11 mouse cellular contexts compared by ENCODE assay signal in the genomic region with DNA sequence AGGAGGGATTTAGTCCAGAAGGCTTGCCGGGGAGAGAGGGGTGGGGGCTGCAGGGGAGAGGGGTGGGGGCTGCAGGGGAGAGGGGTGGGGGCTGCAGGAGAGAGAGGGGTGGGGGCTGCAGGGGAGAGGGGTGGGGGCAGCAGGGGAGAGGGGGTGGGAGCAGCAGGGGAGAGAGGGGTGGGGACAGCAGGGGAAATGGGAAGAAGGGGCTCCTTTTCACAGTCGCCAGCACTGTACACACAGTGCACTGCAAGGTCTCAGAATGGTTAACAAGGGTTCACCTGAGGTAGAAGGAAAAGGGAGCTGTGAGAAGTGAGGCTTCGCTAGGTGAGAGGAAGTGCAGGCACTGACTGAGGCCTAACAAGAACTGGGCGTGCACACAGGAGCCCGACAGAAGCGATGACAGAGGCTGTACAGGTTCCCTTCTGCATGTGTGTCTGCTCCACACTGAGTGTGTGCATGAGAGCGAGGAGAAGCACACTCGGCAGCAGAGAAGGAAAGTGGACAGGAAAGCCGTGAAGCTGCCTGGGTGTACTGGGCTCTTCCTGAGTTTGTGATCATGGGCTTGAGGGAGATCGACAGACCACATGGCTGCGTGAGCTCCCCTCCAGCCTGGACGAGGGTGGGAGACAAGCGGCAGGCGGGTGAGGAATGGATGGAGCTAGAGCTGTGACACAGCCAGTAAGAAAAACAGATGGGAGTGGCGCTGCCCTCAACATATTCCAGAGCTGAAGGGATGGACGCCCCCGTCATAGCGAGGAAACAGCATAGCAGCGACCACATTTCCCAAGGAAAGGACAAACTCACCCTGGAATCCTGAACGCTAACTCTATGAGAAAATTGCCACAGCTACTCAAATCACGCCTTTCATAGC. TPM values are rescaled to one million over a fixed set of nuclear protein-coding genes. Genes with fewer than 3 reads are reported as not detected.
DNase-seq lines count a peak whose midpoint lies in the region; ATAC-seq and TF ChIP-seq lines count a peak whose summit lies in the region.
"Had no signal": no experiment of that assay in that cellular context is flagged by ENCODE, and none has a peak within 500 bp of the region (broad histone marks: within the 10 kb centered on the region; RNA-seq: fewer than 3 reads in every experiment).

No protein-coding gene starts in this region.

- H3K4me2 ChIP-seq in kidney, embryonic 14.5 days (replicated peaks; ENCODE audit: low read depth, low read length) = no peak overlapping the region
- no peak overlapping the region for H3K4me2 ChIP-seq in embryonic facial prominence, embryonic 14.5 days (ENCODE audit: low read depth, low read length)
- no peak overlapping the region for H3K4me2 ChIP-seq in limb, embryonic 12.5 days

- no peak for TF ChIP-seq RAD21 in MEL (IDR thresholded peaks at IDR 0.05; ENCODE audit: low read depth, low read length)

- peaks cover 21% of the 10 kb centered on the region for H3K36me3 ChIP-seq in kidney, embryonic 14.5 days (ENCODE audit: control insufficient read depth, insufficient read depth, low read length)
- H3K36me3 ChIP-seq in MEL (ENCODE audit: control insufficient read depth in 1 of 2, insufficient read depth in 2 of 2, low read length in 2 of 2) = peaks cover 4 to 10% of the 10 kb centered on the region in 2 experiments
- peaks cover 39% of the 10 kb centered on the region for H3K36me3 ChIP-seq in embryonic facial prominence, embryonic 14.5 days (ENCODE audit: control insufficient read depth, insufficient read depth, low read length)
- H3K36me3 ChIP-seq in limb, embryonic 12.5 days = peaks cover 45% of the 10 kb centered on the region

- peak overlapping the region; percentile 39; the same call in 1 of the 2 replicates for H3K27ac ChIP-seq in kidney, embryonic 14.5 days (ENCODE audit: low read depth, low read length)
- no peak overlapping the region for H3K27ac ChIP-seq in MEL (ENCODE audit: control insufficient read depth, low read depth, low read length)
- peak overlapping the region; percentile 44 for H3K27ac ChIP-seq in embryonic facial prominence, embryonic 14.5 days (replicated peaks; ENCODE audit: low read depth, low read length)
- H3K27ac ChIP-seq in limb, embryonic 12.5 days = peak overlapping the region; percentile 76

- H3K4me1 ChIP-seq in kidney, embryonic 14.5 days (ENCODE audit: control insufficient read depth, insufficient read depth, low read length) = peaks cover 8% of the 10 kb centered on the region; the same call in 1 of the 2 replicates
- peaks cover 3 to 16% of the 10 kb centered on the region in 2 experiments for H3K4me1 ChIP-seq in MEL (ENCODE audit: control insufficient read depth in 1 of 2, insufficient read depth in 2 of 2, low read length in 2 of 2)
- peaks cover 12% of the 10 kb centered on the region; the same call in 1 of the 2 replicates for H3K4me1 ChIP-seq in embryonic facial prominence, embryonic 14.5 days (ENCODE audit: control insufficient read depth, insufficient read depth, low read length)
- peaks cover 25% of the 10 kb centered on the region for H3K4me1 ChIP-seq in limb, embryonic 12.5 days (replicated peaks)

- TF ChIP-seq EP300 in MEL (IDR thresholded peaks at IDR 0.05; ENCODE audit: low read depth in 1 of 2, low read length in 2 of 2) = no peak

- no peaks in the 10 kb centered on the region for H3K9me3 ChIP-seq in kidney, embryonic 14.5 days (ENCODE audit: control insufficient read depth, low read length)
- H3K9me3 ChIP-seq in MEL (replicated peaks; ENCODE audit: insufficient read depth, low read length) = no peaks in the 10 kb centered on the region
- no peaks in the 10 kb centered on the region for H3K9me3 ChIP-seq in embryonic facial prominence, embryonic 14.5 days (ENCODE audit: control insufficient read depth, low read length)
- H3K9me3 ChIP-seq in limb, embryonic 12.5 days = no peaks in the 10 kb centered on the region

- H3K79me2 ChIP-seq in MEL (ENCODE audit: control insufficient read depth, insufficient read depth, low read length, poor library complexity) = peaks cover 2% of the 10 kb centered on the region; the same call in 1 of the 2 replicates

- TF ChIP-seq POLR2A in MEL (IDR thresholded peaks at IDR 0.05; ENCODE audit: control insufficient read depth in 1 of 2, insufficient read depth in 1 of 2, low read depth in 1 of 2, low read length in 2 of 2, poor library complexity in 1 of 2) = no peak

- WGBS in kidney, embryonic 14.5 days = 56% methylated on average over 21 of the region's 21 CpGs
- WGBS in embryonic facial prominence, embryonic 14.5 days = 55% methylated on average over 21 of the region's 21 CpGs
- WGBS in limb, embryonic 12.5 days = 55% methylated on average over 21 of the region's 21 CpGs

- no peak for TF ChIP-seq CTCF in MEL (IDR thresholded peaks at IDR 0.05 in 2 of 3, conservative IDR thresholded peaks at IDR 0.05 in 1 of 3; ENCODE audit: control insufficient read depth in 1 of 3, insufficient read depth in 1 of 3, low read depth in 2 of 3, low read length in 3 of 3, poor library complexity in 1 of 3, severe bottlenecking in 1 of 3)

- H3K27me3 ChIP-seq in kidney, embryonic 14.5 days (ENCODE audit: control insufficient read depth, insufficient read depth, low read length) = no peaks in the 10 kb centered on the region
- H3K27me3 ChIP-seq in MEL (ENCODE audit: control insufficient read depth in 1 of 2, insufficient read depth in 2 of 2, low read length in 2 of 2) = no peaks in the 10 kb centered on the region
- H3K27me3 ChIP-seq in embryonic facial prominence, embryonic 14.5 days (replicated peaks; ENCODE audit: control insufficient read depth, insufficient read depth, low read length) = no peaks in the 10 kb centered on the region
- H3K27me3 ChIP-seq in limb, embryonic 12.5 days = no peaks in the 10 kb centered on the region
- H3K27me3 ChIP-seq: Patski had no signal

- H3K9ac ChIP-seq in kidney, embryonic 14.5 days (ENCODE audit: low read depth, low read length) = no peak overlapping the region
- no peak overlapping the region for H3K9ac ChIP-seq in MEL (ENCODE audit: control insufficient read depth, low read depth, low read length, poor library complexity, severe bottlenecking)
- H3K9ac ChIP-seq in embryonic facial prominence, embryonic 14.5 days (ENCODE audit: low read depth, low read length) = no peak overlapping the region
- H3K9ac ChIP-seq in limb, embryonic 12.5 days (replicated peaks) = no peak overlapping the region

- no peak overlapping the region for H3K4me3 ChIP-seq in kidney, embryonic 14.5 days (ENCODE audit: low read length)
- H3K4me3 ChIP-seq in MEL (ENCODE audit: control insufficient read depth in 1 of 2, insufficient read depth in 1 of 2, low read depth in 2 of 2, low read length in 2 of 2) = no peak overlapping the region
- H3K4me3 ChIP-seq in embryonic facial prominence, embryonic 14.5 days (ENCODE audit: low read depth, low read length) = no peak overlapping the region
- H3K4me3 ChIP-seq in limb, embryonic 12.5 days (replicated peaks) = no peak overlapping the region
- H3K4me3 ChIP-seq: erythroblast, embryonic 14.5 days had no signal

- ATAC-seq in kidney, embryonic 14.5 days (ENCODE audit: low FRiP score, low TSS enrichment) = peak; percentile 65; the same call in 1 of the 2 replicates
- ATAC-seq in embryonic facial prominence, embryonic 14.5 days (ENCODE audit: low read depth) = no peak
- no peak for ATAC-seq in limb, embryonic 12.5 days (ENCODE audit: insufficient number of reproducible peaks, insufficient read depth, low FRiP score, low TSS enrichment, low read depth)
- ATAC-seq: lung, postnatal 0 days; Patski had no signal

- DNase-seq in kidney, postnatal 14 days = no peak
- DNase-seq in MEL (ENCODE audit: low read depth, low spot score) = peak; percentile 16
- no peak for DNase-seq in embryonic facial prominence, embryonic 14.5 days (ENCODE audit: low spot score)
- DNase-seq in spleen, postnatal 14 days (ENCODE audit: low spot score in 2 of 2) = no peak
- DNase-seq in natural killer cell, adult 2 months (ENCODE audit: low spot score in 2 of 2) = no peak
- DNase-seq in c-Kit-positive CD71-positive TER-119-positive erythroid progenitor cells, embryonic 14.5 days (ENCODE audit: low spot score) = no peak

TF ChIP-seq in MEL, 35 proteins besides CTCF, POLR2A, EP300 and RAD21 (continues in another document):
- TF ChIP-seq USF2 (IDR thresholded peaks at IDR 0.05; ENCODE audit: borderline replicate concordance in 1 of 2, insufficient read depth in 1 of 2, low read depth in 1 of 2, low read length in 2 of 2) (no peak), JUND (IDR thresholded peaks at IDR 0.05; ENCODE audit: low read depth, low read length) (no peak), MAZ (IDR thresholded peaks at IDR 0.05; ENCODE audit: low read depth, low read length) (no peak), ZNF384 (IDR thresholded peaks at IDR 0.05; ENCODE audit: low read depth, low read length) (no peak), GABPA (IDR thresholded peaks at IDR 0.05; ENCODE audit: low read depth, low read length) (no peak), SIN3A (IDR thresholded peaks at IDR 0.05; ENCODE audit: low read length) (no peak), TBP (IDR thresholded peaks at IDR 0.05; ENCODE audit: low read depth, low read length) (no peak), RCOR1 (IDR thresholded peaks at IDR 0.05; ENCODE audit: low read depth, low read length) (no peak), POLR2AphosphoS5 (IDR thresholded peaks at IDR 0.05; ENCODE audit: borderline replicate concordance, low read depth, low read length) (no peak), NELFE (IDR thresholded peaks at IDR 0.05; ENCODE audit: low read depth, low read length) (no peak), ETS1 (IDR thresholded peaks at IDR 0.05; ENCODE audit: low read depth, low read length) (no peak), USF1 (IDR thresholded peaks at IDR 0.05; ENCODE audit: low read depth, low read length) (no peak), CHD1 (IDR thresholded peaks at IDR 0.05; ENCODE audit: low read depth, low read length) (no peak)

RNA-seq across cellular contexts. Expression of a gene that starts 29.9 kb away (rescaled TPM):
- polyA plus RNA-seq in kidney, embryonic 14.5 days (2014; fragmentation: Nextera tagmentation; extraction: Ambion mirVana) = 42.9 and 44.9 TPM in 2 replicates
- total RNA-seq in MEL (2012; rRNA removed) = 28.4 and 39.0 TPM in 2 replicates
- polyA plus RNA-seq in MEL (2012; ENCODE audit: insufficient read depth in 1 of 2, insufficient read length in 2 of 2, low read depth in 1 of 2, low replicate concordance in 2 of 2, missing spikeins in 1 of 2) = 100 to 1,000 TPM in 1 of 2 experiments, 10 to 100 TPM in 1; 71.0 to 104 TPM
- polyA plus RNA-seq in embryonic facial prominence, embryonic 14.5 days (2014; fragmentation: Nextera tagmentation; extraction: Ambion mirVana) = 42.2 and 43.7 TPM in 2 replicates
- 55.1 and 67.3 TPM in 2 replicates for polyA plus RNA-seq in limb, embryonic 12.5 days (2016; fragmentation: Nextera tagmentation; extraction: Ambion mirVana)

RNA-seq across cellular contexts. Expression of a gene that starts 58.1 kb away (rescaled TPM):
- 1.1 and 1.8 TPM in 2 replicates for polyA plus RNA-seq in kidney, embryonic 14.5 days (2014; fragmentation: Nextera tagmentation; extraction: Ambion mirVana)
- total RNA-seq in MEL (2012; rRNA removed) = not detected in 2 replicates
- polyA plus RNA-seq in MEL (2012; ENCODE audit: insufficient read depth in 1 of 2, insufficient read length in 2 of 2, low read depth in 1 of 2, low replicate concordance in 2 of 2, missing spikeins in 1 of 2) = not detected
- polyA plus RNA-seq in embryonic facial prominence, embryonic 14.5 days (2014; fragmentation: Nextera tagmentation; extraction: Ambion mirVana) = 1.2 and 2.5 TPM in 2 replicates
- polyA plus RNA-seq in limb, embryonic 12.5 days (2016; fragmentation: Nextera tagmentation; extraction: Ambion mirVana) = not detected in 2 replicates
- polyA plus RNA-seq: erythroblast, embryonic 14.5 days; Patski had no signal
